Mouse (Mus musculus): ENCODE results near the gene A830031A19Rik. TPM values are rescaled to one million over a fixed set of nuclear protein-coding genes. Genes with fewer than 3 reads are reported as not detected.
A peak's percentile ranks its signal among the peaks of the same experiment; 100 is the strongest.

A830031A19Rik gene
- total RNA-seq, 2 experiments from 2014 or later: not detected

GRCm38 (mm10) chr11:24079392-24080391 lies 4.8 kb upstream of the A830031A19Rik start:
- ATAC-seq (replicated peaks; ENCODE audit: low FRiP score, poor library complexity, severe bottlenecking): no peak

GRCm38 (mm10) chr11:24078706-24079316 lies 4.0 kb upstream of the A830031A19Rik start:
- 0 out of 2 replicates have a peak, but pooled peaks have one; percentile 31 for ATAC-seq (replicated peaks; ENCODE audit: low FRiP score, poor library complexity, severe bottlenecking)

GRCm38 (mm10) chr11:24077795-24078705 lies 3.2 kb upstream of the A830031A19Rik start, which contains the start of gene Bcl11a:
Bcl11a (plus strand) TSS chr11:24078056.
- no peak for ATAC-seq (replicated peaks; ENCODE audit: low FRiP score, poor library complexity, severe bottlenecking)

- peak; percentile 54 for ATAC-seq (replicated peaks; ENCODE audit: low FRiP score, poor library complexity, severe bottlenecking)
Observed at GRCm38 (mm10) chr11:24076821-24077730, 2.2 kb upstream of the A830031A19Rik start.

- ATAC-seq (replicated peaks; ENCODE audit: low FRiP score, poor library complexity, severe bottlenecking): peak; percentile 61
Observed at GRCm38 (mm10) chr11:24076127-24076650, 1.3 kb upstream of the A830031A19Rik start.

- no peak for ATAC-seq (replicated peaks; ENCODE audit: low FRiP score, poor library complexity, severe bottlenecking)
Observed at GRCm38 (mm10) chr11:24075486-24076126, 752 bp upstream of the A830031A19Rik start.

GRCm38 (mm10) chr11:24074021-24074591 lies 748 bp downstream of the A830031A19Rik start:
- no peak for ATAC-seq (replicated peaks; ENCODE audit: low FRiP score, poor library complexity, severe bottlenecking)

GRCm38 (mm10) chr11:24065313-24065712 lies 9.5 kb downstream of the A830031A19Rik start:
- ATAC-seq (replicated peaks; ENCODE audit: low FRiP score, poor library complexity, severe bottlenecking): no peak

GRCm38 (mm10) chr11:24064221-24064620 lies 10.6 kb downstream of the A830031A19Rik start:
- ATAC-seq (replicated peaks; ENCODE audit: low FRiP score, poor library complexity, severe bottlenecking): no peak

- ATAC-seq (replicated peaks; ENCODE audit: low FRiP score, poor library complexity, severe bottlenecking): no peak
Observed at GRCm38 (mm10) chr11:24062495-24063096, 12.3 kb downstream of the A830031A19Rik start.

GRCm38 (mm10) chr11:24061819-24062218 lies 13.0 kb downstream of the A830031A19Rik start:
- no peak for ATAC-seq (replicated peaks; ENCODE audit: low FRiP score, poor library complexity, severe bottlenecking)

GRCm38 (mm10) chr11:24060428-24060827 lies 14.4 kb downstream of the A830031A19Rik start:
- ATAC-seq (replicated peaks; ENCODE audit: low FRiP score, poor library complexity, severe bottlenecking): no peak

- ATAC-seq (replicated peaks; ENCODE audit: low FRiP score, poor library complexity, severe bottlenecking): no peak
Observed at GRCm38 (mm10) chr11:24059137-24059536, 15.7 kb downstream of the A830031A19Rik start.

- ATAC-seq (replicated peaks; ENCODE audit: low FRiP score, poor library complexity, severe bottlenecking): no peak
Observed at GRCm38 (mm10) chr11:24052882-24053281, 22.0 kb downstream of the A830031A19Rik start.

- ATAC-seq (replicated peaks; ENCODE audit: low FRiP score, poor library complexity, severe bottlenecking): no peak
Observed at GRCm38 (mm10) chr11:24050032-24050757, 24.7 kb downstream of the A830031A19Rik start.

- peak; percentile 69 for ATAC-seq (replicated peaks; ENCODE audit: low FRiP score, poor library complexity, severe bottlenecking)
Observed at GRCm38 (mm10) chr11:24049226-24050031, 25.4 kb downstream of the A830031A19Rik start.

All from erythroid progenitor cell, adult 5-6 weeks (primary cell).